Mouse (Mus musculus) G1E-ER4 (cell line): ENCODE data around the gene Pax3. TPM values are rescaled to one million over a fixed set of nuclear protein-coding genes. Genes with fewer than 3 reads are reported as not detected.

Source experiments
- GATA1 ChIP-seq: IDR thresholded peaks from one replicate; pipeline ENCODE4 v1.8.0; 2012; ENCODE audit warnings: low read length, inconsistent platforms
- polyA plus RNA-seq: library from polyadenylated mRNA; stranded (reverse); fragments of >175 nt; gene quantifications from 2 replicates; pipeline ENCODE4 v1.2.3, GENCODE M21; 2012

Pax3 gene
- polyA plus RNA-seq, 1 experiment: 6.0 TPM

- TF ChIP-seq GATA1: no peak
These were observed 39.0 kb downstream of the Pax3 start for GRCm38 (mm10) chr1:78157930-78158329.

- no peak for TF ChIP-seq GATA1
These were observed 41.1 kb downstream of the Pax3 start for GRCm38 (mm10) chr1:78155796-78156195.

DNA sequence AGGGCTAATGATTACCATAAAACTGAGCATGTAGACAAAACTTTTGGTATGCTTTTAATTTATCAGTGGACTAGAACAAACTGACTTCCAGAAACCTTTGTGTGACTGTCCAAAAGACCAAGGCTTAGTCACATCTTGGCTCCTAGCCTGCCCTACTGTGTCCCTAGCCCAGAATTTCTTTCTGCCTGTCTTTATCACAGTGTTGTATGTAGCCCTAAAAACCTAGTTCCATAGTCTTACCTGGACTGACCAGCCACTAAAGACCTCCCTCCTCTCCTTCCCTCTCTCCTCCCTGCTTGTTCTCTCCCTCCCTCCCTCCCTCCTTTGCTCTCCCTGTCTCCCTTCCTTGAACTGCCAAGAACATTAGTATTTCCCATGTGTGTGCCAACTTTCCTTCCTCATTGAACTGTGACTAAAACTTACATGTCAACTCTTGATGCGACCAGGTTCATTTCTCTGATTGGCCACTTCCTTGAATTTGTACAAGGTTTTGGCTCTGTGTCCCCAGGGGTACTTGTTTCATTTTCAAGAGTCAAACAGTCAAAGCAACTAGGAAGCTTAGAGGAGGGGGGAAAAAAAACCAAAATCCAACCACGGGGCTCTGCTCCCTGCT lies 48.8 kb downstream of the Pax3 start:
- no peak for TF ChIP-seq GATA1

DNA sequence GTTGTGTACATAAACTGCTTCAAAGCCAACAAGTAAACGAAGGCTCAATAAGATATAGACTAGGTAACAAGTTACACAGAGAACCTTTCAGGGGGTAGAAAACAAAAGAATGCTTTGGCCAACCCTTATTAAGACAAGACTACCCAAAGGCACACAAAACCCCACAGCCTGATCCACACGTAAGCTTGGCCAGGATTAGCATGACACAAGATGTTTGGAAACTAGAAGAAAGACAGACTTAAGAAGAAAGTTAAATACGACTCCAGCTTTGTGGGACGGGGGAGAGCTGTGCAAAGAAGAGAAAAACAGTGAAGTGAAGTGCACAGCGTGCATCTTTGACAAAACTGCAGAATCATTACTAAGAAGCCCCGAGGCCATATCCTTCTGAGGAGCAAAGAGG lies 53.5 kb downstream of the Pax3 start:
- TF ChIP-seq GATA1: no peak

DNA sequence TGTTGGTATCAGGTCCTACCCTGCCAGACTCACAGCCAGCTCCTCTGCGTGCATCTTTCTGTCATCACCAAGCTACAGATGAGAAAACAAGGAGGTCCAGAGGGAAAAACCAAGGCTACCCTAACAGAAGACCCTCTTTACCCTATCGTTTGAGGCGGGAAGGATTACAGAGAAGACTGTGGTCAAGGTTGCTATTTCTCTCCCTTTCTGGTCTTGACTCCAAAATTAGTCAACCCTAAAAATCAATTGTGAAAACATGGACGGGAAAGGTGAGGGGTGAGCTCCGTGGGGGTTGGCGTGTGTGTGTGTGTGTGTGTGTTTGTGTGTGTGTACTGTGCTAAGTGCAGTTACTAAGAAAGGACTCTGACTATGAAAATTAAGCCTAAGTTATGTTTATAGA lies 54.0 kb downstream of the Pax3 start:
- no peak for TF ChIP-seq GATA1

GRCm38 (mm10) chr1:78141741-78142501 lies 55.0 kb downstream of the Pax3 start:
- no peak for TF ChIP-seq GATA1

- no peak for TF ChIP-seq GATA1
These were observed 55.6 kb downstream of the Pax3 start for GRCm38 (mm10) chr1:78141314-78141713.

DNA sequence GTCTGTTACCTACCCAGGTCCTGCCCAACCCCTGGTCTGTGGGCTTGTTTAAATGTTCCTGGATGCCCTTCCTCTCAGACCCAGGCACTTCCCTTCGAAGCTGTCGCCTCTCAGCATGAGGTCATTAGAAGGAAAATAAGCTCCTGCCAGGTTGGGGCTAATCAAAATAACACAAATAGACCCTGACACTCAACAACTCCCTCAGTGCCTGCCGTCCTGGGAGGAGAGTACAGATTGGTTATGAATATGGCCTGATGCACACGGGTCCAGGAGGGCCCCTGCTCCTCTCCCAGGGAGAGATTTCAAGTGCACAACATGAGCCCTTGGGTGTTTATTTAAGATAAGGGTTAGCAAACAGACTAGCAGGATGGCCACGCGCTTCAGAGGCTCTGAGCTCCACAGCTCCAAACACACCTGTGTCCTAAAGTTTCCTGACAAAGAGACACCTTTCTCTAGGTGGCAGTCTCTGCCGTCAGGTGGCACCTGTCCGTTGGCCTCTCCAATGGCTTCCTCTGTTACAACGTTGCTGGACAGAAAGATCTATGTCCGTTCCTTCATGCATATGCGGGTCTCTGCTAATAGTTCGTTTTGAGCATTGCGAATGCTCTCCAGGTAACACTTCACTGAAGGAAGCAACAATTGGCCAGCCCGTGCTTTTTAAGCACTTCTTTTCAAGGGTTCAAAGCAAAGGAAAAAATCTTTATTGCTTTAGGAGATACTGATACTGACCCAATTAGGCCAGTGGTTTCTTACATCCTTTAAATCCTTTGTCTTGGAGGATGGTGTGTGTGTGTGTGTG lies 56.2 kb downstream of the Pax3 start:
- TF ChIP-seq GATA1: no peak

GRCm38 (mm10) chr1:78139287-78139686 lies 57.6 kb downstream of the Pax3 start:
- TF ChIP-seq GATA1: no peak

DNA sequence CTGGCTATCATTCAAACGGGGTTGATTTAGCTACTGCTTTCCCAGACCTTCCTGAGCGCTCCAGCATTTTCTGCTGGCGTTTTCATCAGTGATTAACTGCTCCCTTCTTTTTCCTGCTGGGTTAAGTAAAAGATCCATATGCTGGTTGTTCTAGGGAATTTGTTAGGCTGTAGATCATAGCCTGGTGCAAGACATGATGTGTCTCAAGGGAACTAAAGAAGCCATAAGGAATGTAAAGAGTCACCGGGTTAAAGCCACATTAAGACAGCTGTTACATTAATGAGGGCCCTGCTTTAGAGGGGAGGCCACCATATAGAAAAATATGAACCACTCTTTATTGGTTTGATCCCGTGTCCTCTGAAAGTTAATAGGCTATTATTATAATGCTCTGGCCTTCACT lies 67.7 kb downstream of the Pax3 start:
- TF ChIP-seq GATA1: no peak

- no peak for TF ChIP-seq GATA1
These were observed 76.9 kb downstream of the Pax3 start for GRCm38 (mm10) chr1:78119899-78120560.

- no peak for TF ChIP-seq GATA1
These were observed 80.9 kb downstream of the Pax3 start for GRCm38 (mm10) chr1:78116046-78116445.

GRCm38 (mm10) chr1:78110311-78110710 lies 86.6 kb downstream of the Pax3 start:
- no peak for TF ChIP-seq GATA1

- TF ChIP-seq GATA1: no peak
These were observed 93.4 kb downstream of the Pax3 start for GRCm38 (mm10) chr1:78103511-78103910.

DNA sequence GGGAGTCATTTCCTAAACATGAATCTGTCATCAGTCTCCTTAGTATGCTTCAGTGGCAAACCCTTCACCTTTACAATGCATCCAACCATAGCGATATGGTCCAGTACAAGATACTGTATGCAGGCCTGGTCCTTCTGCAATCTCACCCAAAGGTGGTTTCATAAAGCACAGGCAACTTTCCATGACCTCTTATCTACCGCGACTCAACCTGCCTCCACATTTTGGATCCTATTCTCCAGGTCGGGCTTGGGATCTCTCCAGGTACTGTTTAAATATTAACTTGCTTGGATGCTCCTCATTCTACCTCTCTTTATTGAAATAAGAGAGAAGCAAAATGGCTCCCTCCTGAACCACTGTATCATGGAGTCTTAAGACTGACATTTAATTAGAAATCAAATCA lies 103.3 kb downstream of the Pax3 start:
- TF ChIP-seq GATA1: no peak

GRCm38 (mm10) chr1:78088646-78089045 lies 108.3 kb downstream of the Pax3 start:
- no peak for TF ChIP-seq GATA1
